Mouse (Mus musculus): ENCODE data around the gene 2700097O09Rik.

DNA sequence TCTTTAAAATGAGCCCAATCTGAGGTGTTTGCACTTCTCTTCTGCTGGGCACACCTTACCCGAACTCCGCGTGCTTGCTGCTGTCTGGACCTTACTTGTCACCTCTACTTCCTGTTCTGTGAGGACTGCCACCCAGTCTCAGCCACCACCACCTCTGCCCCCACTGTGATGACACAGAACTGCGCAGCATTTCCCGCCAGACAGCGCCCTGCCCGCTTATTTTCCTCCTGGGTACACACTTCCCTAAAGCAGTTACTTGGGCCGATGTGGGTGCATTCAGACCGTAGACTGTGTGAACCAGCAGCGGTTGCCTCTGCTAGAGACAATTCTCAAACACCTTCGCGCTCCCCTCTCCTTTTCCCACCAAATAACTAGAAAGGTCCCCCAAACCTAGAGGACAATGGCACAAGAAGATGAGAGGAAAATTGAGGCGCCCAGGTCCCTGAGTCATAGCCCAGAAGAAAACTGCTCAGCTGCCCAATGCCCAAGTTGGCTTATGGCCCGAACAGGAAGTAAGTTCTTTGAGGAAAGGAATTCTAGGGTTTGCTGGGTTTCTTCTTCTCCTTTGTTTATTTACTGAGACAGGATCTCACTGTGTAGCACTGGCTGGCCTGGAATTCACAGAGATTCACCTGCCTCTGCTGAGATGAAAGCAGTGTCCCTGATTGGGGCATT is 80.8 kb downstream of the 2700097O09Rik start:
- TF ChIP-seq CTCF (IDR thresholded peaks at IDR 0.05; ENCODE audit: low read depth) (no peak), EP300 (IDR thresholded peaks at IDR 0.05; ENCODE audit: low read depth) (no peak)
